Mouse (Mus musculus): Measurements from ENCODE around the gene Lrrc23. TPM values are rescaled to one million over a fixed set of nuclear protein-coding genes. Genes with fewer than 3 reads are reported as not detected.

The Lrrc23 gene
- polyA plus RNA-seq, 1 experiment from 2014 or later, result 1.4 TPM

DNA sequence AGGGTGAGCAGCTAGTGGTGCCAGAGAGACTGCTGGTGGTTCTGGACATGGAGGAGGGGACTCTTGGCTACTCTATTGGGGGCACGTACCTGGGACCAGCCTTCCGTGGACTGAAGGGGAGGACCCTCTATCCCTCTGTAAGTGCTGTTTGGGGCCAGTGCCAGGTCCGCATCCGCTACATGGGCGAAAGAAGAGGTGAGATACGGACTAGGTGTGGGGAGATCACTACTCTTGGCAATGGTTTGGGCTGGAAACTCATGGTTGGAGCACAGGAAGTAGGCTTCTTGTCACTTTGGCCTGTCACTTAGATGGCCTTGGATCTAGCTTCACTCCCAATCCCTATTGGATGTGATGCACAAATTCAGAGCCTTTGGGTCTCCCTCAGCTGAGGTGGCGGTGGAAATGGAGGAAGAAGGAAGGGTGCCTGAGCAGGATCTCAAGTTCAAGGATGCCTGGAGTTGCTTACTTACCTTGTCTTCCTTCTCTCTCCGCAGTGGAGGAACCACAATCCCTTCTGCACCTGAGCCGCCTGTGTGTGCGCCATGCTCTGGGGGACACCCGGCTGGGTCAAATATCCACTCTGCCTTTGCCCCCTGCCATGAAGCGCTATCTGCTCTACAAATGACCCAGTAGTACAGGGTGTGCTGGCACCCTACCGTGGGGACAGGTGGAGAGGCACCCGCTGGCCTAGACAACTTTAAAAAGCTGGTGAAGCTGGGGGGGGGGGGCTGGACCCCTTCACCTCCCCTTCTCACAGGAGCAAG lies 30.4 kb upstream of the Lrrc23 start:
- H3K9ac ChIP-seq (ENCODE audit: low read length), result peak overlapping the region; percentile 65; the same call in 1 of the 2 replicates
- WGBS, result 40% methylated on average over 14 of the region's 14 CpGs
- H3K9me3 ChIP-seq (ENCODE audit: control insufficient read depth, low read length), result no peaks in the 10 kb centered on the region
- H3K4me2 ChIP-seq (ENCODE audit: low read depth), result peak overlapping the region; percentile 99
- H3K27ac ChIP-seq (ENCODE audit: low read depth, low read length), result no peak overlapping the region; the same call in 1 of the 2 replicates
- peak overlapping the region; percentile 52 for H3K4me3 ChIP-seq (ENCODE audit: low read depth, low read length)
- H3K36me3 ChIP-seq (ENCODE audit: control insufficient read depth, insufficient read depth, low read length), result peaks cover 7% of the 10 kb centered on the region; the same call in 1 of the 2 replicates
- H3K4me1 ChIP-seq (ENCODE audit: control insufficient read depth, insufficient read depth, low read length), result peaks cover 14% of the 10 kb centered on the region
- no peak for ATAC-seq (ENCODE audit: insufficient read depth, low FRiP score, low TSS enrichment)
- DNase-seq (ENCODE audit: low spot score), result no peak
- no peaks in the 10 kb centered on the region for H3K27me3 ChIP-seq (ENCODE audit: control insufficient read depth, insufficient read depth, low read length)

DNA sequence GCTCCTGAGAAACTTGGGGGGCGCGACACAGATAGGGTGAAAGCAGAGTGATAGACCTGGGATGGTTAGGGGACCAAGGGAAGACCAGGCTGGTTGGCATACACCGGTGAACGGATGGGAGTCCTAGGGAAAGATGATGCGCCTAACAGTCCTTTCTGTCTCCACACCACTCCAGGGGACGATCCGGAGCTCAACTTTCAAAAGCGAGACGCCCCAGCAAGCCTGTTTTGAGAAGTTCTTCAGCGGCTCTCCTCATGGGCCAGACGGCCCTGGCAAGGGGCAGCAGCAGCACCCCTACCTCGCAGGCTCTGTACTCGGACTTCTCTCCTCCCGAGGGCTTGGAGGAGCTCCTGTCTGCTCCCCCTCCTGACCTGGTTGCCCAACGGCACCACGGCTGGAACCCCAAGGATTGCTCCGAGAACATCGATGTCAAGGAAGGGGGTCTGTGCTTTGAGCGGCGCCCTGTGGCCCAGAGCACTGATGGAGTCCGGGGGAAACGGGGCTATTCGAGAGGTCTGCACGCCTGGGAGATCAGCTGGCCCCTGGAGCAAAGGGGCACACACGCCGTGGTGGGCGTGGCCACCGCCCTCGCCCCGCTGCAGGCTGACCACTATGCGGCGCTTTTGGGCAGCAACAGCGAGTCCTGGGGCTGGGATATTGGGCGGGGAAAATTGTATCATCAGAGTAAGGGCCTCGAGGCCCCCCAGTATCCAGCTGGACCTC lies 29.7 kb upstream of the Lrrc23 start:
- Histone ChIP-seq H3K27ac (ENCODE audit: low read depth, low read length) (peak overlapping the region; percentile 77), H3K9me3 (ENCODE audit: control insufficient read depth, low read length) (no peaks in the 10 kb centered on the region), H3K4me1 (ENCODE audit: control insufficient read depth, insufficient read depth, low read length) (peaks cover 14% of the 10 kb centered on the region), H3K27me3 (ENCODE audit: control insufficient read depth, insufficient read depth, low read length) (no peaks in the 10 kb centered on the region), H3K9ac (ENCODE audit: low read length) (peak overlapping the region; percentile 65), H3K4me2 (ENCODE audit: low read depth) (peak overlapping the region; percentile 99), H3K4me3 (ENCODE audit: low read depth, low read length) (peak overlapping the region; percentile 52), H3K36me3 (ENCODE audit: control insufficient read depth, insufficient read depth, low read length) (peaks cover 7% of the 10 kb centered on the region; the same call in 1 of the 2 replicates)
- ATAC-seq (ENCODE audit: insufficient read depth, low FRiP score, low TSS enrichment) (peak; percentile 13; the same call in 1 of the 2 replicates), DNase-seq (ENCODE audit: low spot score) (peak; percentile 88)
- under 1% methylated on average over 35 of the region's 35 CpGs for WGBS

DNA sequence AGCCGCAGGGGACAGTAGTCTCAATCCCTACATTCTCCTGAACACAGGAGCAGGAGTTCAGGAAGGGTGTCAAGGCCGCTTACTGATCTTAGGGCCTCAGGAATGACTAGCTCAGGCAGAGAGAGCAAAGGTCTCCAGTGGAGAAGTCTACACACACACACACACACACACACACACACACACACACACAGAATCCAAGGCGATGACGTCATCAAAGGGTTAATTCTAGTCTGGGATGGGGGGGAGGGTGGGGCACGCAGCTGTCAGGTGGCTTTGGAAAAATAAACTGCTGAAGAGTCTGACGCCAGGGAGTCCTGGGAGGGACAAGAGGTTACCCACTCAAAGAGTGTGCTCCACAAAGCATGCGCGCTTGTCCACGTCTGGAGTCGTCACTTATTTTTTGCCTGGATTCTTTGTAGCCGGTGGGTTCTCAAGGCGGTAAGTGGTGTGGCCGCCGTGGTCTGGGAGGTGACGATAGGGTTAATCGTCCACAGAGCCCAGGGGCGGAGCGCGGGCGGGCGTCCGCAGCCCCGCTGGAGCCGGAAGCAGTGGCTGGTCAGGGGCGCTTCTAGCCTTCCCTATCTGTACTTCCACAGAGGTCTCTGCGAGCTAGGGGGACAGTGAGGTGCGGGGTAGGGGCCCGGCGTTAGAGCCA lies 29.0 kb upstream of the Lrrc23 start, which contains the start of gene Spsb2:
Gene Spsb2 (plus strand): TSS at position 304 of the 655 bp plus-strand sequence.
- DNase-seq (ENCODE audit: low spot score) (peak; percentile 76), ATAC-seq (ENCODE audit: insufficient read depth, low FRiP score, low TSS enrichment) (peak; percentile 40)
- Histone ChIP-seq H3K4me1 (ENCODE audit: control insufficient read depth, insufficient read depth, low read length) (peaks cover 14% of the 10 kb centered on the region), H3K27ac (ENCODE audit: low read depth, low read length) (peak within 1 kb of the TSS; percentile 77), H3K4me3 (ENCODE audit: low read depth, low read length) (peak within 1 kb of the TSS; percentile 52), H3K27me3 (ENCODE audit: control insufficient read depth, insufficient read depth, low read length) (no peaks in the 10 kb centered on the region), H3K9ac (ENCODE audit: low read length) (peak within 1 kb of the TSS; percentile 65), H3K4me2 (ENCODE audit: low read depth) (peak within 1 kb of the TSS; percentile 99), H3K36me3 (ENCODE audit: control insufficient read depth, insufficient read depth, low read length) (peaks cover 7% of the 10 kb centered on the region; the same call in 1 of the 2 replicates), H3K9me3 (ENCODE audit: control insufficient read depth, low read length) (no peaks in the 10 kb centered on the region)
- WGBS, result 5% methylated on average over 29 of the region's 29 CpGs

DNA sequence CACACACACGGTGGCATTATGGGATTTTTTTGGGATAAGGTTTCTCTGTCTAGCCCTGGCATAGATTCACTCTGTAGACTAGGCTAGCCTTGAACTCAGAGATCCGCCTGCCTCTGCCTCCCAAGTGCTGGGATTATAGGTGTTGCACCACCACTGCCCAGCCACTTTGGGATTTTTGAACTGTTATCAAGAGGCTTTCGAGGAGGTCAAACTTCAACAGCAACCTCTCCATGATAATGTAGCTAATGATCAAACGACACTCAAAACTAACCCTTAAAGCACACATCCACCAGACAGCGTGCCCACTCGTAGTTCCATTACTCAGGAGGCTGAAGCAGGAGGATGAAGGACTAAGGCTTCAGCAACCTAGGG lies 28.4 kb upstream of the Lrrc23 start:
- peak overlapping the region; percentile 99 for H3K4me2 ChIP-seq (ENCODE audit: low read depth)
- no peak for ATAC-seq (ENCODE audit: insufficient read depth, low FRiP score, low TSS enrichment)
- H3K9me3 ChIP-seq (ENCODE audit: control insufficient read depth, low read length), result no peaks in the 10 kb centered on the region
- 84% methylated on average over 6 of the region's 6 CpGs for WGBS
- peaks cover 7% of the 10 kb centered on the region; the same call in 1 of the 2 replicates for H3K36me3 ChIP-seq (ENCODE audit: control insufficient read depth, insufficient read depth, low read length)
- no peak for DNase-seq (ENCODE audit: low spot score)
- H3K27ac ChIP-seq (ENCODE audit: low read depth, low read length), result no peak overlapping the region
- H3K9ac ChIP-seq (ENCODE audit: low read length), result no peak overlapping the region
- peak overlapping the region; percentile 52 for H3K4me3 ChIP-seq (ENCODE audit: low read depth, low read length)
- peaks cover 14% of the 10 kb centered on the region for H3K4me1 ChIP-seq (ENCODE audit: control insufficient read depth, insufficient read depth, low read length)
- H3K27me3 ChIP-seq (ENCODE audit: control insufficient read depth, insufficient read depth, low read length), result no peaks in the 10 kb centered on the region

DNA sequence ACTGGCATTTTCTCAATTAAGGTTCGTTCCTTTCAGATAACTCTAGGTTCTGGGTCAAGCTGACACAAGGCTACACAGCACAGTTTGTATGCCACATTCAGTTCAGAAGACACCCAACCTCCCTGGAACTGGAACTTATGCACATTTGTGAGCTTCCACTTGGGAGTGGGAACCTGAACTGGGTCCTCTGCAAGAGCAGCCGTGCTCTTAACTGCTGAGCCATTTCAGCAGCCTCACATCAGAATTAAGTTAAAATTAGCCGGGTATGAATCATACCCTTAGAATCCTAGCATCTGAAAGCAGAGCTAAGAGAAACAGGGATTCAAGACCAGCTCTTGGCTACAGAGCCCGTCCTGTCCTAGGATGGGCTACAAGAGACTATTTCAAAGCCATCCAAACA lies 27.8 kb upstream of the Lrrc23 start:
- no peak overlapping the region for H3K9ac ChIP-seq (ENCODE audit: low read length)
- DNase-seq (ENCODE audit: low spot score) (no peak), ATAC-seq (ENCODE audit: insufficient read depth, low FRiP score, low TSS enrichment) (no peak)
- H3K27me3 ChIP-seq (ENCODE audit: control insufficient read depth, insufficient read depth, low read length), result no peaks in the 10 kb centered on the region
- no peaks in the 10 kb centered on the region for H3K9me3 ChIP-seq (ENCODE audit: control insufficient read depth, low read length)
- 91% methylated on average over 4 of the region's 4 CpGs for WGBS
- H3K4me2 ChIP-seq (ENCODE audit: low read depth), result no peak overlapping the region
- H3K4me1 ChIP-seq (ENCODE audit: control insufficient read depth, insufficient read depth, low read length), result peaks cover 14% of the 10 kb centered on the region
- H3K4me3 ChIP-seq (ENCODE audit: low read depth, low read length), result no peak overlapping the region
- peaks cover 7% of the 10 kb centered on the region; the same call in 1 of the 2 replicates for H3K36me3 ChIP-seq (ENCODE audit: control insufficient read depth, insufficient read depth, low read length)
- no peak overlapping the region for H3K27ac ChIP-seq (ENCODE audit: low read depth, low read length)

DNA sequence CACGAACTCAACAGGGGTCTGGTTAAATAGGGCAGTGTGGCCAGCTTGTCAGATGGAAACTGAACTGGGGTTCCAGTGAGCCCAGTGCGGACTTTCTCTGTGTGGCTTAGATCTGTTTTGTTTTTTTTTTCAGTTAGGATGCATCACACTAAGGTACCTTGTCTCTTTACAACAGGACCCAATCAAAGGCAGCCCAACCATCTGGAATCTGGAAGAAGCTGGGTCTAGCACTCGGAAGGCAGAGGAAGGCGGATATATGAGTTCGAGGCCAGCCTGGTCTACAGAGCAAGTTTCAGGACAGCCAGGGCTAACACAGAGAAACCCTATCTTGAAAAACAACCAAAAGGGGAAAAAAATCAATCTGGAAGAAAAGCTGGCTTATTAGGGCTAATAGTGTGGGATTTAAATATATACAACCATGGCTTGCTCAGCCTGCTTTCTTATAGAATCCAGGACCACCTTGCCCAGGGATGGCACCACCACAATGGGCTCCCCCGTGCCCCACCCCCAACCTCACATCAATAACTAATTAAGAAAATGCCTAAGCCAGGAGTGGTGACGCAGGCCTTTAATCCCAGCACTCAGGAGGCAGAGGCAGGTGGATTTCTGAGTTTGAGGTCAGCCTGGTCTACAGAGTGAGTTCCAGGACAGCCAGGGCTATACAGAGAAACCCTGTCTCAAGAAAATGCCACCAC lies 27.1 kb upstream of the Lrrc23 start:
- Histone ChIP-seq H3K36me3 (ENCODE audit: control insufficient read depth, insufficient read depth, low read length) (peaks cover 2% of the 10 kb centered on the region; the same call in 1 of the 2 replicates), H3K27ac (ENCODE audit: low read depth, low read length) (no peak overlapping the region), H3K4me2 (ENCODE audit: low read depth) (peak overlapping the region; percentile 67), H3K9ac (ENCODE audit: low read length) (no peak overlapping the region; the same call in 1 of the 2 replicates), H3K9me3 (ENCODE audit: control insufficient read depth, low read length) (no peaks in the 10 kb centered on the region), H3K4me3 (ENCODE audit: low read depth, low read length) (no peak overlapping the region), H3K27me3 (ENCODE audit: control insufficient read depth, insufficient read depth, low read length) (no peaks in the 10 kb centered on the region), H3K4me1 (ENCODE audit: control insufficient read depth, insufficient read depth, low read length) (peaks cover 14% of the 10 kb centered on the region)
- WGBS, result 76% methylated on average over 7 of the region's 7 CpGs
- DNase-seq (ENCODE audit: low spot score) (no peak), ATAC-seq (ENCODE audit: insufficient read depth, low FRiP score, low TSS enrichment) (no peak)

DNA sequence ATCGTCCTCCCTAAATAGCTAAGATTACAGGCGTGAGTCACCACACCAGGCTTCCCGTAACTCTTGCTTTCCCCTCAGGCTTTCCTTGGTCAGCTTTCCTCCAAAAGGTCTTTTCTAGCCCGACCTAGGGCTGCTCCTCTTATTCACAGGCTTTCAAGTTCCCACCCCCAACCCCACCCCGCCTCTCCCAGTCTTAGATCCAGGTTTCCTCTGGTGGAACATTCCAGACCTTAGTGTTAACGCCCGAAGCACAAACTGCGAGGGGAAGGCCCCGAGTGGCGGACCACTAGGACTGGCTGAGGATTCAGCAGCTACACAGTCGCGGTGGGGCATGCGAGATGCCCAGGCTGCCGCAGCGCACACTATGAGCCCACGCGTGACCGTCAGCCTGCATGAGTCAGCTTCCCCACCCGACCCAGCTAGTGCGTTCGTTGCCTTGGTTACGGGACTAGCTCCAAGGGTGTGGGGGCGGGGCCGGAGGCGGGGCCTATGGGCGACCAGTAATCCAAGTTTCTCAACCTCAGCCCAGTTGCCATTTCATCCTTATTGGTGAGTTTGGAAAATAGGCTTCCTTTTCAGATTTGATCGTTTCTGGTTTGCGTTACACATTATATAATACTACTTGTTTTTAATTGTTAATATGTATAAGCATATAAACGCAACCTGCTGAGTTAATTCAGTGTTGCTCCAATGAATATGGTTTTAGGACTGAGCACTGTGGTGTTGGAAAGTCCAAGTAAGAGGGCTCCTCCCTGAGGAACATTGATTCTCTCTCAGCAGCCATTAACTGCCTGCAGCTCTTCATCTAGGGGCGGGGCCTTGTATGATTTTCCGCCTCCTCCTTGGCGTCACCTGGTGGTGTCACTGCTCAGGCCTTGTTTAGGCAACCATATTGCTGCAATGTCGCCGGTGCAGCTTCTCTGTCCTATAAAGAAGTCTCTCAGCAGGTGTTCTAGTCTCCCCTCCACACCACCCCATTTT lies 26.1 kb upstream of the Lrrc23 start:
- Histone ChIP-seq H3K9ac (ENCODE audit: low read length) (peak overlapping the region; percentile 54), H3K9me3 (ENCODE audit: control insufficient read depth, low read length) (no peaks in the 10 kb centered on the region), H3K27ac (ENCODE audit: low read depth, low read length) (0 out of 2 replicates have a peak overlapping the region, but pooled peaks have one; percentile 53), H3K27me3 (ENCODE audit: control insufficient read depth, insufficient read depth, low read length) (no peaks in the 10 kb centered on the region), H3K4me2 (ENCODE audit: low read depth) (peak overlapping the region; percentile 67), H3K36me3 (ENCODE audit: control insufficient read depth, insufficient read depth, low read length) (no peaks in the 10 kb centered on the region), H3K4me3 (ENCODE audit: low read depth, low read length) (peak overlapping the region; percentile 39), H3K4me1 (ENCODE audit: control insufficient read depth, insufficient read depth, low read length) (peaks cover 14% of the 10 kb centered on the region)
- peak; percentile 91 for DNase-seq (ENCODE audit: low spot score)
- 2% methylated on average over 34 of the region's 34 CpGs for WGBS
- ATAC-seq (ENCODE audit: insufficient read depth, low FRiP score, low TSS enrichment), result peak; percentile 80
